Mouse (Mus musculus) embryonic facial prominence, embryonic 10.5 days (tissue): Measurements from ENCODE around the gene Agps. TPM values are rescaled to one million over a fixed set of nuclear protein-coding genes. Genes with fewer than 3 reads are reported as not detected.

Experiments
- DNase-seq: peaks from one replicate; pipeline ENCODE4 v3.0.0-alpha.2; 2017; ENCODE audit warnings: low spot score
- H3K27ac ChIP-seq: fragments of 300-500 bp; sonication (generic); replicated peaks from 2 replicates; pipeline ENCODE4 v1.5.1; 2016; ENCODE audit warnings: mild to moderate bottlenecking
- H3K27me3 ChIP-seq: fragments of 300-500 bp; sonication (generic); replicated peaks from 2 replicates; pipeline ENCODE4 v1.6.1; 2016; ENCODE audit warnings: low read depth, mild to moderate bottlenecking; ENCODE audit not compliant: poor library complexity, severe bottlenecking
- H3K36me3 ChIP-seq: fragments of 300-500 bp; sonication (generic); replicated peaks from 2 replicates; pipeline ENCODE4 v1.6.1; 2016; ENCODE audit warnings: mild to moderate bottlenecking, moderate library complexity
- H3K4me1 ChIP-seq: fragments of 300-500 bp; sonication (generic); 2 replicates; pipeline ENCODE4 v1.6.1; 2016
- H3K4me3 ChIP-seq: fragments of 300-500 bp; sonication (generic); 2 replicates; pipeline ENCODE4 v1.5.1; 2016; ENCODE audit warnings: mild to moderate bottlenecking, moderate library complexity
- H3K9me3 ChIP-seq: fragments of 300-500 bp; sonication (generic); 2 replicates; pipeline ENCODE4 v1.6.1; 2016; ENCODE audit warnings: mild to moderate bottlenecking
- WGBS: fragments of 180-500 bp; shearing (Covaris S2); methylation state at CpG from one replicate; pipeline ENCODE4 v1.1.7; 2016; 5-methylcytosine and 5-hydroxymethylcytosine counted together
- polyA plus RNA-seq: library from polyadenylated mRNA; unstranded; fragments of >200 nt; fragmentation: Nextera tagmentation; extraction: Ambion mirVana; gene quantifications from 2 replicates; pipeline ENCODE4 v1.2.1, GENCODE M21; 2016

Agps gene
- polyA plus RNA-seq, 1 experiment from 2014 or later = 48.7 TPM

- DNase-seq = no peak
- no peaks in the 10 kb centered on the region for H3K36me3 ChIP-seq
- 67% methylated on average over 8 of the region's 8 CpGs for WGBS
- no peak overlapping the region for H3K27ac ChIP-seq
- H3K27me3 ChIP-seq = no peaks in the 10 kb centered on the region
- H3K4me1 ChIP-seq = peaks cover 15% of the 10 kb centered on the region
- no peak overlapping the region for H3K4me3 ChIP-seq
- H3K9me3 ChIP-seq = no peaks in the 10 kb centered on the region
These were observed 16.5 kb upstream of the Agps start for GRCm38 (mm10) chr2:75815521-75815920.

- H3K4me1 ChIP-seq = peaks cover 15% of the 10 kb centered on the region
- no peak overlapping the region for H3K27ac ChIP-seq
- no peak overlapping the region for H3K4me3 ChIP-seq
- WGBS = 89% methylated on average over 6 of the region's 6 CpGs
- DNase-seq = no peak
- H3K36me3 ChIP-seq = no peaks in the 10 kb centered on the region
- H3K27me3 ChIP-seq = no peaks in the 10 kb centered on the region
- no peaks in the 10 kb centered on the region for H3K9me3 ChIP-seq
These were observed 15.3 kb upstream of the Agps start for GRCm38 (mm10) chr2:75816673-75817072.

GRCm38 (mm10) chr2:75818719-75819118, 13.3 kb upstream of the Agps start:
- Histone ChIP-seq H3K27ac (no peak overlapping the region), H3K9me3 (no peaks in the 10 kb centered on the region), H3K27me3 (no peaks in the 10 kb centered on the region; the same call in 1 of the 2 replicates), H3K4me1 (peaks cover 18% of the 10 kb centered on the region), H3K4me3 (no peak overlapping the region), H3K36me3 (no peaks in the 10 kb centered on the region)
- no peak for DNase-seq
- WGBS = 87% methylated on average over 7 of the region's 7 CpGs

GRCm38 (mm10) chr2:75819796-75820195, 12.2 kb upstream of the Agps start:
- DNase-seq = no peak
- Histone ChIP-seq H3K4me3 (no peak overlapping the region), H3K4me1 (peaks cover 18% of the 10 kb centered on the region), H3K36me3 (no peaks in the 10 kb centered on the region), H3K9me3 (no peaks in the 10 kb centered on the region), H3K27ac (no peak overlapping the region), H3K27me3 (no peaks in the 10 kb centered on the region; the same call in 1 of the 2 replicates)
- WGBS = 96% methylated on average over 3 of the region's 3 CpGs

- Histone ChIP-seq H3K27ac (no peak overlapping the region), H3K4me1 (peaks cover 20% of the 10 kb centered on the region), H3K9me3 (no peaks in the 10 kb centered on the region), H3K36me3 (no peaks in the 10 kb centered on the region), H3K27me3 (no peaks in the 10 kb centered on the region; the same call in 1 of the 2 replicates), H3K4me3 (no peak overlapping the region)
- WGBS = 90% methylated on average over 13 of the region's 13 CpGs
- no peak for DNase-seq
These were observed 9.8 kb upstream of the Agps start for GRCm38 (mm10) chr2:75821971-75822751.

- Histone ChIP-seq H3K9me3 (no peaks in the 10 kb centered on the region), H3K36me3 (no peaks in the 10 kb centered on the region), H3K27me3 (no peaks in the 10 kb centered on the region; the same call in 1 of the 2 replicates), H3K27ac (no peak overlapping the region), H3K4me1 (peaks cover 12% of the 10 kb centered on the region), H3K4me3 (no peak overlapping the region)
- 66% methylated on average over 7 of the region's 7 CpGs for WGBS
- no peak for DNase-seq
These were observed 8.2 kb upstream of the Agps start for GRCm38 (mm10) chr2:75823736-75824135.

- WGBS = 53% methylated on average over 6 of the region's 6 CpGs
- no peaks in the 10 kb centered on the region; the same call in 1 of the 2 replicates for H3K27me3 ChIP-seq
- no peak for DNase-seq
These were observed 7.8 kb upstream of the Agps start for GRCm38 (mm10) chr2:75824144-75824543.

GRCm38 (mm10) chr2:75824846-75825245, 7.1 kb upstream of the Agps start:
- no peak overlapping the region for H3K27ac ChIP-seq
- WGBS = 44% methylated on average over 3 of the region's 3 CpGs

More at GRCm38 (mm10) chr2:75824144-75824543, 7.8 kb upstream of the Agps start:
- Histone ChIP-seq H3K4me3 (no peak overlapping the region), H3K27ac (no peak overlapping the region), H3K9me3 (no peaks in the 10 kb centered on the region), H3K4me1 (peaks cover 12% of the 10 kb centered on the region), H3K36me3 (no peaks in the 10 kb centered on the region)

GRCm38 (mm10) chr2:75825603-75826002, 6.4 kb upstream of the Agps start:
- no peak overlapping the region for H3K27ac ChIP-seq
- no peaks in the 10 kb centered on the region; the same call in 1 of the 2 replicates for H3K27me3 ChIP-seq
- DNase-seq = peak; percentile 30
- no peaks in the 10 kb centered on the region for H3K9me3 ChIP-seq
- peaks cover 12% of the 10 kb centered on the region for H3K4me1 ChIP-seq
- H3K36me3 ChIP-seq = no peaks in the 10 kb centered on the region
- H3K4me3 ChIP-seq = no peak overlapping the region
- 34% methylated on average over 1 of the region's 1 CpGs for WGBS

More at GRCm38 (mm10) chr2:75824846-75825245, 7.1 kb upstream of the Agps start:
- H3K4me3 ChIP-seq = no peak overlapping the region
- no peak for DNase-seq
- no peaks in the 10 kb centered on the region for H3K9me3 ChIP-seq
- H3K4me1 ChIP-seq = peaks cover 12% of the 10 kb centered on the region
- H3K36me3 ChIP-seq = no peaks in the 10 kb centered on the region
- no peaks in the 10 kb centered on the region; the same call in 1 of the 2 replicates for H3K27me3 ChIP-seq

GRCm38 (mm10) chr2:75828931-75829610, 2.9 kb upstream of the Agps start:
- WGBS = 81% methylated on average over 8 of the region's 8 CpGs
- DNase-seq = no peak
- H3K27ac ChIP-seq = no peak overlapping the region

GRCm38 (mm10) chr2:75830233-75830632, 1.7 kb upstream of the Agps start:
- Histone ChIP-seq H3K36me3 (no peaks in the 10 kb centered on the region), H3K9me3 (no peaks in the 10 kb centered on the region), H3K27me3 (no peaks in the 10 kb centered on the region), H3K4me1 (peaks cover 35% of the 10 kb centered on the region), H3K4me3 (no peak overlapping the region), H3K27ac (no peak overlapping the region)
- 88% methylated on average over 7 of the region's 7 CpGs for WGBS
- no peak for DNase-seq

More at GRCm38 (mm10) chr2:75828931-75829610, 2.9 kb upstream of the Agps start:
- Histone ChIP-seq H3K36me3 (no peaks in the 10 kb centered on the region), H3K4me3 (no peak overlapping the region), H3K9me3 (no peaks in the 10 kb centered on the region), H3K4me1 (peaks cover 31% of the 10 kb centered on the region), H3K27me3 (no peaks in the 10 kb centered on the region)

- no peak for DNase-seq
- Histone ChIP-seq H3K4me3 (peak overlapping the region; percentile 95), H3K27ac (peak overlapping the region; percentile 94), H3K36me3 (peaks cover 5% of the 10 kb centered on the region; the same call in 1 of the 2 replicates), H3K9me3 (no peaks in the 10 kb centered on the region), H3K27me3 (no peaks in the 10 kb centered on the region), H3K4me1 (peaks cover 37% of the 10 kb centered on the region)
- 2% methylated on average over 5 of the region's 5 CpGs for WGBS
These were observed 804 bp downstream of the Agps start for GRCm38 (mm10) chr2:75832781-75833180.
